Comparison of ENCODE assay signal across 17 mouse cellular contexts in the genomic region with DNA sequence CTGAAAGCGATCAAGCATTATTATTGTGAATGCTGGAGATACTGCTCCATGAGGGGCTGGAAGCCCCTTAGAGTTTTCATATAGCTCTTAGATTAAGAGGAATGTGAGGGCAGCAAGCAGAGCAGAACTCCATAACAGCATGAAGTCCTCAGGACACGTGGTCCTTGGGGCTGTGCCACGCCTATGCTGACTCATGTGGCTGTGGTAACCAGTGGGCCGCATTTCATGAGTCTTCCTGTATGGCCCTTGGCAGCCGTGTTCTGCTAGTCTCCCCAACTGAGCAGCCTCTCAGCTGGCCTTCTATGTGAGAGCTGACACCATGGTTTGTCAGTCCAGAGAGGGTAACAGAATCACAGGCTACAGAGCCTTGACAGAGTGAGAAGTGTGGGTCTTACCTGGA. TPM values are rescaled to one million over a fixed set of nuclear protein-coding genes. Genes with fewer than 3 reads are reported as not detected.
DNase-seq lines count a peak whose midpoint lies in the region; ATAC-seq lines count a peak whose summit lies in the region.
"Had no signal": no experiment of that assay in that cellular context is flagged by ENCODE, and none has a peak within 500 bp of the region (broad histone marks: within the 10 kb centered on the region; RNA-seq: fewer than 3 reads in every experiment).

No protein-coding gene starts in this region.

- H3K9me3 ChIP-seq in hindbrain, embryonic 14.5 days (ENCODE audit: control insufficient read depth, low read length) = no peaks in the 10 kb centered on the region
- H3K9me3 ChIP-seq: hindbrain, embryonic 15.5 days had no signal

- H3K4me3 ChIP-seq in hindbrain, embryonic 14.5 days (replicated peaks; ENCODE audit: low read length) = no peak overlapping the region
- H3K4me3 ChIP-seq: hindbrain, embryonic 15.5 days had no signal

- intact Hi-C loops in gastrocnemius, postnatal 14 days (cut with DNase I; ENCODE audit: low total_unique reads) = no loop called here
- intact Hi-C loops in left cerebral cortex, postnatal 4 days (cut with DNase I) = no loop called here

- DNase-seq in lung, postnatal 36 days = peak; percentile 21
- DNase-seq in lung, postnatal 4 days = no peak
- peak; percentile 48 to 76 for DNase-seq in adrenal gland, postnatal 36 days
- peak; percentile 73 for DNase-seq in gastrocnemius, postnatal 14 days
- DNase-seq in hindbrain, embryonic 14.5 days (ENCODE audit: low spot score) = no peak
- DNase-seq in left cerebral cortex, postnatal 4 days = no peak
- DNase-seq: cerebellum, adult 18-20 months; kidney, adult 8-10 months; thymus, postnatal 25 days had no signal

- WGBS in hindbrain, embryonic 14.5 days = 79% methylated on average over 5 of the region's 5 CpGs

- H3K27me3 ChIP-seq in hindbrain, embryonic 14.5 days (ENCODE audit: control insufficient read depth, insufficient read depth, low read length) = no peaks in the 10 kb centered on the region
- H3K27me3 ChIP-seq: hindbrain, embryonic 15.5 days had no signal

- H3K4me2 ChIP-seq in hindbrain, embryonic 14.5 days (replicated peaks) = no peak overlapping the region
- H3K4me2 ChIP-seq: hindbrain, embryonic 15.5 days; liver, embryonic 11.5 days had no signal

- no peak overlapping the region for H3K27ac ChIP-seq in hindbrain, embryonic 14.5 days
- H3K27ac ChIP-seq: hindbrain, embryonic 15.5 days had no signal

- no peaks in the 10 kb centered on the region for H3K36me3 ChIP-seq in hindbrain, embryonic 14.5 days (replicated peaks; ENCODE audit: control insufficient read depth, insufficient read depth)
- H3K36me3 ChIP-seq: hindbrain, embryonic 15.5 days had no signal

- H3K4me1 ChIP-seq in hindbrain, embryonic 14.5 days (replicated peaks; ENCODE audit: control insufficient read depth, insufficient read depth, low read length) = no peaks in the 10 kb centered on the region

- ATAC-seq in megakaryocyte, adult 5-6 weeks (ENCODE audit: poor library complexity, severe bottlenecking) = peak; percentile 60; the same call in 1 of the 2 replicates
- no peak for ATAC-seq in inflammation-experienced regulatory T-cells, adult 6 months
- no peak for ATAC-seq in hindbrain, embryonic 14.5 days (ENCODE audit: low FRiP score)

- H3K9ac ChIP-seq in hindbrain, embryonic 14.5 days = no peak overlapping the region
- H3K9ac ChIP-seq: hindbrain, embryonic 15.5 days had no signal

RNA-seq across cellular contexts. Expression of a gene that starts 7.1 kb away (rescaled TPM):
- under 1 TPM in 1 of 2 experiments, not detected in 1; 0.92 TPM for total RNA-seq in adrenal gland, postnatal 36 days (2021)
- 100 to 1,000 TPM in 1 of 2 experiments, 10 to 100 TPM in 1; 30.7 to 128 TPM for total RNA-seq in gastrocnemius, postnatal 14 days (2021)
- not detected in 2 replicates for total RNA-seq in megakaryocyte, adult 5-6 weeks (2015)
- not detected in 2 replicates for total RNA-seq in megakaryocyte, adult 5-6 weeks (2017)
- polyA plus RNA-seq in inflammation-experienced regulatory T-cells, adult 6 months (2017; shearing (Covaris generic)) = not detected
- polyA plus RNA-seq in hindbrain, embryonic 14.5 days (2014; fragmentation: Nextera tagmentation; extraction: Ambion mirVana) = not detected in 2 replicates
- total RNA-seq in left cerebral cortex, postnatal 4 days (2021) = not detected
- total RNA-seq: layer of hippocampus, adult 18-20 months; left cerebral cortex, postnatal 10 days had no signal
- polyA plus RNA-seq: gonadal fat pad, adult 2 months; hindbrain, embryonic 15.5 days; liver, embryonic 11.5 days; small intestine, adult 2 months had no signal

Comparison
In these comparisons a context has a peak if more than half of its experiments do, and no peak if none do; other contexts are left out.
1. DNase-seq: peak in lung, postnatal 36 days (single experiment), adrenal gland, postnatal 36 days (2 of 2) and gastrocnemius, postnatal 14 days (single experiment); none in lung, postnatal 4 days (0 of 2), hindbrain, embryonic 14.5 days (single experiment) and left cerebral cortex, postnatal 4 days (single experiment).
2. RNA of a gene that starts 7.1 kb away (total RNA-seq): 30.7 to 128 TPM in gastrocnemius, postnatal 14 days; 0.92 TPM in adrenal gland, postnatal 36 days, not detected in megakaryocyte, adult 5-6 weeks and not detected in left cerebral cortex, postnatal 4 days; every median in the first group is over 10 times any median in the second.